Mouse (Mus musculus) midbrain, postnatal 0 days (tissue): ENCODE data around the gene Lrp6. TPM values are rescaled to one million over a fixed set of nuclear protein-coding genes. Genes with fewer than 3 reads are reported as not detected.

Source experiments
- ATAC-seq: fragments of 200-750 bp; cut with Nextera tagmentation; 2 replicates; pipeline ENCODE4 v1.8.0; 2017; ENCODE audit warnings: moderate number of reproducible peaks, mild to moderate bottlenecking, moderate TSS enrichment, moderate library complexity; ENCODE audit not compliant: low FRiP score
- DNase-seq: peaks from one replicate; pipeline ENCODE4 v3.0.0-alpha.2; 2015; ENCODE audit warnings: low spot score
- H3K27ac ChIP-seq: fragments of 300-500 bp; sonication (generic); 2 replicates; pipeline ENCODE4 v1.5.1; 2014; ENCODE audit warnings: low read depth, mild to moderate bottlenecking, low read length, mixed read lengths
- H3K27me3 ChIP-seq: fragments of 300-500 bp; sonication (generic); 2 replicates; pipeline ENCODE4 v1.6.1; 2014; ENCODE audit warnings: low read length, control low read depth, mixed read lengths; ENCODE audit not compliant: insufficient read depth
- H3K36me3 ChIP-seq: fragments of 300-500 bp; sonication (generic); 2 replicates; pipeline ENCODE4 v1.6.1; 2014; ENCODE audit warnings: low read length, control low read depth, mixed read lengths; ENCODE audit not compliant: insufficient read depth
- H3K4me1 ChIP-seq: fragments of 300-500 bp; sonication (generic); 2 replicates; pipeline ENCODE4 v1.6.1; 2014; ENCODE audit warnings: mild to moderate bottlenecking, control low read depth, antibody characterized with exemption, low read length, mixed read lengths; ENCODE audit not compliant: insufficient read depth
- H3K4me2 ChIP-seq: fragments of 300-500 bp; sonication (generic); 2 replicates; pipeline ENCODE4 v1.6.1; 2014; ENCODE audit warnings: low read depth, mild to moderate bottlenecking, low read length, mixed read lengths; ENCODE audit not compliant: poor library complexity, severe bottlenecking
- H3K4me3 ChIP-seq: fragments of 300-500 bp; sonication (generic); 2 replicates; pipeline ENCODE4 v1.5.1; 2014; ENCODE audit warnings: low read depth, mild to moderate bottlenecking, low read length, moderate library complexity
- H3K9ac ChIP-seq: fragments of 300-500 bp; sonication (generic); replicated peaks from 2 replicates; pipeline ENCODE4 v1.6.1; 2014; ENCODE audit warnings: mild to moderate bottlenecking, low read length, moderate library complexity, mixed read lengths; ENCODE audit not compliant: poor library complexity, severe bottlenecking
- H3K9me3 ChIP-seq: fragments of 300-500 bp; sonication (generic); 2 replicates; pipeline ENCODE4 v1.6.1; 2016; ENCODE audit warnings: low read length, control low read depth
- CTCF ChIP-seq: IDR thresholded peaks from 2 replicates; pipeline ENCODE4 v1.5.1; 2016; ENCODE audit warnings: antibody characterized with exemption, mild to moderate bottlenecking
- WGBS: fragments of 180-500 bp; shearing (Covaris S2); extraction: QIAGEN DNeasy Blood & Tissue Kit; methylation state at CpG from one replicate; pipeline ENCODE4 v1.1.7; 2014; 5-methylcytosine and 5-hydroxymethylcytosine counted together
- polyA plus RNA-seq: library from polyadenylated mRNA; unstranded; fragments of >200 nt; fragmentation: Nextera tagmentation; extraction: Ambion mirVana; gene quantifications from 2 replicates; pipeline ENCODE4 v1.2.1, GENCODE M21; 2015
- total RNA-seq: library from RNA; depleted of rRNA; stranded (reverse); fragments of >200 nt; gene quantifications from 2 replicates; pipeline ENCODE4 v1.2.3, GENCODE M21; 2014

Lrp6 gene
- total and polyA plus RNA-seq, 2 experiments from 2014 or later, result 14.7 to 26.3 TPM

DNA sequence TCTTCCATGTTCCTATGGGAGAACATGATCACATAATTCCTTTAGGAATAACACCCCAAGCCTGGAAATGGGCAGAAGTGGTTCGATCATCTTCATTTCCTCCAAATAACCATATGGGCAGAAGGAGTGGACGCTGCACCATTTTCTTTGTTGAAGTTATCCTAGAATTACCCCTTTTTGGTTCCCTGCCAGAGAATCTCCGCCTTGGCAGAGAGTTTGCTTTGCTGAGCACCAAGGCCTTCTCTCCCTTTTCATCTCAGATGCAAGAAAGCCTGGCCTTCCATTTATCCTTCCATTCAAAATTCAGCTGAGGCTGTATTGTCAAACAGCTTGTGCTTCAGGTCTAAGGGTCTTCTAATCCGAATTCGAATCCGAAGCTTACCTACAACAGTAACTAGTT lies 144.8 kb downstream of the Lrp6 start:
- no peak for TF ChIP-seq CTCF
- no peaks in the 10 kb centered on the region for H3K9me3 ChIP-seq
- DNase-seq (no peak), ATAC-seq (no peak)
- H3K9ac ChIP-seq, result no peak overlapping the region
- WGBS, result 80% methylated on average over 6 of the region's 6 CpGs
- H3K27ac ChIP-seq, result no peak overlapping the region
- H3K27me3 ChIP-seq, result no peaks in the 10 kb centered on the region
- H3K4me1 ChIP-seq, result no peaks in the 10 kb centered on the region
- no peak overlapping the region for H3K4me2 ChIP-seq
- H3K4me3 ChIP-seq, result no peak overlapping the region
- no peaks in the 10 kb centered on the region for H3K36me3 ChIP-seq

- Histone ChIP-seq H3K9ac (no peak overlapping the region), H3K27ac (no peak overlapping the region), H3K27me3 (no peaks in the 10 kb centered on the region), H3K9me3 (no peaks in the 10 kb centered on the region), H3K4me1 (no peaks in the 10 kb centered on the region), H3K36me3 (no peaks in the 10 kb centered on the region), H3K4me2 (no peak overlapping the region), H3K4me3 (no peak overlapping the region)
- WGBS, result 92% methylated on average over 8 of the region's 8 CpGs
- no peak for DNase-seq
- ATAC-seq, result no peak
- no peak for TF ChIP-seq CTCF
Observed at GRCm38 (mm10) chr6:134420375-134420774, 146.4 kb downstream of the Lrp6 start.

GRCm38 (mm10) chr6:134417886-134418285 lies 148.9 kb downstream of the Lrp6 start:
- no peaks in the 10 kb centered on the region for H3K4me1 ChIP-seq
- no peaks in the 10 kb centered on the region for H3K27me3 ChIP-seq
- H3K4me3 ChIP-seq, result no peak overlapping the region
- 44% methylated on average over 3 of the region's 3 CpGs for WGBS
- H3K36me3 ChIP-seq, result no peaks in the 10 kb centered on the region
- no peak for TF ChIP-seq CTCF
- no peaks in the 10 kb centered on the region for H3K9me3 ChIP-seq
- H3K9ac ChIP-seq, result no peak overlapping the region
- no peak overlapping the region for H3K4me2 ChIP-seq
- DNase-seq (no peak), ATAC-seq (peak; percentile 66; the same call in 1 of the 2 replicates)
- no peak overlapping the region for H3K27ac ChIP-seq

- DNase-seq (no peak), ATAC-seq (no peak)
- H3K4me1 ChIP-seq, result no peaks in the 10 kb centered on the region
- H3K36me3 ChIP-seq, result no peaks in the 10 kb centered on the region
- H3K27me3 ChIP-seq, result no peaks in the 10 kb centered on the region
- 70% methylated on average over 3 of the region's 3 CpGs for WGBS
- H3K4me2 ChIP-seq, result no peak overlapping the region
- H3K4me3 ChIP-seq, result no peak overlapping the region
- H3K9ac ChIP-seq, result no peak overlapping the region
- no peaks in the 10 kb centered on the region for H3K9me3 ChIP-seq
- TF ChIP-seq CTCF, result no peak
- no peak overlapping the region for H3K27ac ChIP-seq
Observed at GRCm38 (mm10) chr6:134416556-134417105, 150.1 kb downstream of the Lrp6 start.

DNA sequence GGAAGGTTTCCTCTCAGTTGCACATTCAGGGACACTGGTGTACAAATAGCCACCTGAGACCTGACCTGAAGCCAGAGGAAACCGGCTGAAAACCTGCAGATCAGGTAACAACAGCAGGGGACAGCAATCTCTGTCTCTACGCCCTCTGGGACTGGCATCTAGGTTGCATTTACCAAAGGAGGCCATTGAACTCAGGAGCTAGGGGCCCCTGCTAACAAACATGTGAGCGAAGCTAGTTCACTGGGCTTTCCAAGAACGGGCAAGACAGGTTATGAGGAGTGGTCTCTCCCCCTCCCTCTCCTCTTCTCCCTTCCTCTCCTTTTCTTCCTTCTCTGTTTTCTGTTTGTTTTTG lies 152.3 kb downstream of the Lrp6 start:
- no peak for DNase-seq
- 83% methylated on average over 4 of the region's 4 CpGs for WGBS

GRCm38 (mm10) chr6:134413706-134414531 lies 152.8 kb downstream of the Lrp6 start:
- WGBS, result 66% methylated on average over 18 of the region's 18 CpGs
- no peak for ATAC-seq

More for the DNA sequence above, 152.3 kb downstream of the Lrp6 start:
- ATAC-seq, result no peak
- Histone ChIP-seq H3K36me3 (no peaks in the 10 kb centered on the region), H3K27ac (no peak overlapping the region), H3K9me3 (no peaks in the 10 kb centered on the region), H3K27me3 (no peaks in the 10 kb centered on the region), H3K9ac (no peak overlapping the region), H3K4me3 (no peak overlapping the region), H3K4me1 (no peaks in the 10 kb centered on the region), H3K4me2 (no peak overlapping the region)
- no peak for TF ChIP-seq CTCF

More at GRCm38 (mm10) chr6:134413706-134414531, 152.8 kb downstream of the Lrp6 start:
- DNase-seq, result no peak
- TF ChIP-seq CTCF, result no peak
- Histone ChIP-seq H3K4me1 (no peaks in the 10 kb centered on the region), H3K27ac (no peak overlapping the region), H3K4me2 (no peak overlapping the region), H3K36me3 (no peaks in the 10 kb centered on the region), H3K9ac (no peak overlapping the region), H3K4me3 (no peak overlapping the region), H3K9me3 (no peaks in the 10 kb centered on the region), H3K27me3 (no peaks in the 10 kb centered on the region)
